Mouse (Mus musculus) left cerebral cortex, postnatal 10 days (tissue): ENCODE data around the gene Abi1. TPM values are rescaled to one million over a fixed set of nuclear protein-coding genes. Genes with fewer than 3 reads are reported as not detected.
"Not testable (repeated sequence)": the region's sequence is repeated elsewhere in the genome, so short reads cannot be mapped to it uniquely, and the experiment has no call there.

Source experiments
- DNase-seq, 2 experiments: peaks; one replicate each; pipeline ENCODE4 v3.0.0; 2021 to 2022; ENCODE audit warnings: low spot score in 2 of 2, mixed read lengths in 1 of 2; ENCODE audit errors: extremely low spot score in 1 of 2
- intact Hi-C: fragments of 180-260 bp; cut with DNase I; formaldehyde crosslinking; loops from one replicate; pipeline ENCODE4 v1.15.1; 2025
- total RNA-seq, 2 experiments: library from RNA; stranded (reverse); gene quantifications; 2 replicates each; pipeline ENCODE4 v1.2.3; 2021

Gene Abi1
- total RNA-seq, 2 experiments from 2014 or later, result 121 to 131 TPM

- DNase-seq, result peak in 1 of 2 experiments; percentile 24
- intact Hi-C loops, result loop anchor here (5.0 kb wide), 2 partner anchors 107 to 142 kb away; partner anchors contain the start of gene Pdss1
Measured at GRCm38 (mm10) chr2:23039082-23040000, 700 bp downstream of the Abi1 start.

- intact Hi-C loops, result loop anchor here (5.0 kb wide), 2 partner anchors 103 to 138 kb away; partner anchors contain the start of gene Pdss1
- no peak for DNase-seq
Measured at GRCm38 (mm10) chr2:23035467-23035866, 4.6 kb downstream of the Abi1 start.

- no peak for DNase-seq
- intact Hi-C loops, result loop anchor here (5.0 kb wide), 2 partner anchors 103 to 138 kb away; partner anchors contain the start of gene Pdss1
Measured at GRCm38 (mm10) chr2:23034692-23035435, 5.2 kb downstream of the Abi1 start.

GRCm38 (mm10) chr2:23030631-23031030 lies 9.4 kb downstream of the Abi1 start:
- DNase-seq, result no peak
- intact Hi-C loops, result no loop called here

- no peak for DNase-seq
- intact Hi-C loops, result no loop called here
Measured at GRCm38 (mm10) chr2:23028826-23029225, 11.2 kb downstream of the Abi1 start.

GRCm38 (mm10) chr2:23026379-23026778 lies 13.7 kb downstream of the Abi1 start:
- DNase-seq, result no peak
- intact Hi-C loops, result no loop called here

- DNase-seq, result no peak
- intact Hi-C loops, result no loop called here
Measured at GRCm38 (mm10) chr2:23023714-23024282, 16.2 kb downstream of the Abi1 start.

GRCm38 (mm10) chr2:23023023-23023422 lies 17.0 kb downstream of the Abi1 start:
- no peak for DNase-seq
- intact Hi-C loops, result no loop called here

- intact Hi-C loops, result no loop called here
- DNase-seq, result no peak
Measured at GRCm38 (mm10) chr2:23021721-23022120, 18.3 kb downstream of the Abi1 start.

GRCm38 (mm10) chr2:23021320-23021719 lies 18.7 kb downstream of the Abi1 start:
- DNase-seq, result no peak
- intact Hi-C loops, result no loop called here

GRCm38 (mm10) chr2:23019170-23019569 lies 20.9 kb downstream of the Abi1 start:
- no peak for DNase-seq
- intact Hi-C loops, result no loop called here

- intact Hi-C loops, result no loop called here
- no peak for DNase-seq
Measured at GRCm38 (mm10) chr2:23016121-23016520, 23.9 kb downstream of the Abi1 start.

- DNase-seq, result no peak
Measured at GRCm38 (mm10) chr2:23015335-23015734, 24.7 kb downstream of the Abi1 start.

GRCm38 (mm10) chr2:23014935-23015334 lies 25.1 kb downstream of the Abi1 start:
- intact Hi-C loops, DNase-seq: not testable (repeated sequence)

More at GRCm38 (mm10) chr2:23015335-23015734, 24.7 kb downstream of the Abi1 start:
- intact Hi-C loops, result no loop called here

GRCm38 (mm10) chr2:23008256-23008655 lies 31.8 kb downstream of the Abi1 start:
- intact Hi-C loops, result no loop called here
- DNase-seq, result no peak

- intact Hi-C loops, result no loop called here
- DNase-seq, result no peak
Measured at GRCm38 (mm10) chr2:23007577-23007976, 32.5 kb downstream of the Abi1 start.

- no peak for DNase-seq
- intact Hi-C loops, result no loop called here
Measured at GRCm38 (mm10) chr2:23007149-23007548, 32.9 kb downstream of the Abi1 start.

- intact Hi-C loops, result no loop called here
- DNase-seq, result no peak
Measured at GRCm38 (mm10) chr2:23006219-23006618, 33.8 kb downstream of the Abi1 start.

- no peak for DNase-seq
- intact Hi-C loops, result no loop called here
Measured at GRCm38 (mm10) chr2:23002637-23003036, 37.4 kb downstream of the Abi1 start.
